Mouse (Mus musculus) liver, embryonic 12.5 days (tissue): ENCODE results near the gene Slc39a1. TPM values are rescaled to one million over a fixed set of nuclear protein-coding genes. Genes with fewer than 3 reads are reported as not detected.
"Not testable (repeated sequence)": the region's sequence is repeated elsewhere in the genome, so short reads cannot be mapped to it uniquely, and the experiment has no call there.

Experiments used
- ATAC-seq: fragments of 200-750 bp; cut with Nextera tagmentation; 2 replicates; pipeline ENCODE4 v1.8.0; 2017; ENCODE audit warnings: moderate number of reproducible peaks, mild to moderate bottlenecking, moderate library complexity
- H3K27ac ChIP-seq: fragments of 300-500 bp; sonication (generic); 2 replicates; pipeline ENCODE4 v1.5.1; 2016; ENCODE audit warnings: mild to moderate bottlenecking
- H3K27me3 ChIP-seq: fragments of 300-500 bp; sonication (generic); replicated peaks from 2 replicates; pipeline ENCODE4 v1.6.1; 2016; ENCODE audit warnings: mild to moderate bottlenecking, moderate library complexity
- H3K36me3 ChIP-seq: fragments of 300-500 bp; sonication (generic); 2 replicates; pipeline ENCODE4 v1.6.1; 2016; ENCODE audit warnings: mild to moderate bottlenecking, moderate library complexity
- H3K4me1 ChIP-seq: fragments of 300-500 bp; sonication (generic); 2 replicates; pipeline ENCODE4 v1.6.1; 2016
- H3K4me2 ChIP-seq: fragments of 300-500 bp; sonication (generic); 2 replicates; pipeline ENCODE4 v1.6.1; 2016; ENCODE audit warnings: mild to moderate bottlenecking, moderate library complexity
- H3K4me3 ChIP-seq: fragments of 300-500 bp; sonication (generic); 2 replicates; pipeline ENCODE4 v1.5.1; 2016; ENCODE audit warnings: mild to moderate bottlenecking, moderate library complexity
- H3K9ac ChIP-seq: fragments of 300-500 bp; sonication (generic); 2 replicates; pipeline ENCODE4 v1.6.1; 2016; ENCODE audit warnings: mild to moderate bottlenecking, moderate library complexity
- H3K9me3 ChIP-seq: fragments of 300-500 bp; sonication (generic); replicated peaks from 2 replicates; pipeline ENCODE4 v1.6.1; 2016; ENCODE audit warnings: mild to moderate bottlenecking, moderate library complexity
- WGBS: fragments of 180-500 bp; shearing (Covaris S2); methylation state at CpG from one replicate; pipeline ENCODE4 v1.1.7; 2016; ENCODE audit not compliant: insufficient replicate concordance; 5-methylcytosine and 5-hydroxymethylcytosine counted together
- polyA plus RNA-seq: library from polyadenylated mRNA; unstranded; fragments of >200 nt; fragmentation: Nextera tagmentation; extraction: Ambion mirVana; gene quantifications from 2 replicates; pipeline ENCODE4 v1.2.1, GENCODE M21; 2016

The Slc39a1 gene
- polyA plus RNA-seq, 1 experiment from 2014 or later: 33.1 TPM

DNA sequence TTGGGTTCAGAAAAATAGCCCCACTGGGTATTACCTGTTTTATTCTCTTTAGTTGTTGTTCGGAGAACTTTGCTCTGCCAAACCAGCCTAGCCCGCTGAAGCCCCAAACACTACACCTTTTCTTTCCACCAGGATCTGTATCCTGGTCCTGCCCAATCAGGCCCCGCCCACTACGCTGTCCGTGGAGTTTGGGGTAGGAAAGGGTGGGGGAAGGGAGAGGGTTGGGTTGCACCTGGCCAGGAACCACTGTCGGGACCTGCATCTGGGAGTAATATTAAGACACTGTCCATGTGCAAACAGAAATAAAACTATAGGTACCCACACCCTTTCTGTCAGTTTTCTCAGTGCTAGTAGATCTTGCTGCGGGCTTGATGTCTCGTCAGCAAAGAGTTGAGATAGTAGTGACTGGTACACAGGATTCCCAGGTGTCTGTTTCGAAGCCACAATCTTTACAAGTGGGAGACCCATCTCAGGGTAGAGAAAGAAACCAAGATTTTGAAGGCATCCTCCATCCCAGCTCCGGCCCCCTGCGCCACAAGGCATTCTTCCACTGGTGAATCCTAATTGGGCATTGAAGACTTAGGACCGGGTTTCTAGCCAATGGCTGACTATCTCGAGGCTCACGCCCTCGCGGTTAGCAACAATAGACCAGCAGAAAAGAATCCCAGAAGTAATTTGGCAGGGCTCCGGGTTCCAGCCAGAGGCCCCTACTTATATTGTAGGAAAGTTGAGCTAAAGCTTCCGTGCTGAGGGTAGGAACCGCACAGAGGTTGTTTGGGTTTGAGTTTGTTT lies 4.8 kb upstream of the Slc39a1 start, which contains the start of gene Creb3l4:
TSS of gene Creb3l4 (minus strand) at position 529 of the 792 bp plus-strand sequence.
- Histone ChIP-seq H3K36me3 (no peaks in the 10 kb centered on the region), H3K9me3 (no peaks in the 10 kb centered on the region), H3K9ac (no peak within 1 kb of the TSS), H3K27ac (no peak within 1 kb of the TSS), H3K4me1 (peaks cover 44% of the 10 kb centered on the region), H3K27me3 (no peaks in the 10 kb centered on the region), H3K4me3 (peak within 1 kb of the TSS; percentile 22), H3K4me2 (peak within 1 kb of the TSS; percentile 52)
- 23% methylated on average over 19 of the region's 19 CpGs for WGBS
- no peak for ATAC-seq

DNA sequence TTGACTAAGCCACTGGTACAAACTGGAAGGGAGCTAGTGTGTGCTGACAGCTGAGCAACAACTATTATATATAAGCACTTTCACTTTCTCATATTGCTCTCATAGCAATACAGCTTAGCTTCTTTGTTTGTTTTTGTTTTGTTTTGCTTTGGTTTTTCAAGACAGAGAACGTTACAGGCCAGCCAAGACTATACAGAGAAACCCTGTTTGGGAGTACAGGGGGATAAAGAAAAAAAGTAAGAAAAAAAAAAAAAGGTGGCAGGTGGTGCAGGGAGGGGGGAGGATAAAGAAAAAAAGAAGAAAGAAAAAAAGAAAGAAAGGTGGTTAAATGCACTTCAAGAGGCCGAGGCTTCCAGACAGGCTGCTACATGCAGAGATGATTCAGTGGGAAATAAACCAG lies 2.6 kb upstream of the Slc39a1 start:
- Histone ChIP-seq H3K4me1 (peaks cover 61% of the 10 kb centered on the region), H3K9me3 (no peaks in the 10 kb centered on the region), H3K27ac (no peak overlapping the region), H3K36me3 (peaks cover 2% of the 10 kb centered on the region; the same call in 1 of the 2 replicates), H3K4me2 (no peak overlapping the region), H3K9ac (no peak overlapping the region), H3K27me3 (no peaks in the 10 kb centered on the region), H3K4me3 (no peak overlapping the region)
- WGBS: 67% methylated on average over 2 of the region's 2 CpGs
- ATAC-seq: no peak

DNA sequence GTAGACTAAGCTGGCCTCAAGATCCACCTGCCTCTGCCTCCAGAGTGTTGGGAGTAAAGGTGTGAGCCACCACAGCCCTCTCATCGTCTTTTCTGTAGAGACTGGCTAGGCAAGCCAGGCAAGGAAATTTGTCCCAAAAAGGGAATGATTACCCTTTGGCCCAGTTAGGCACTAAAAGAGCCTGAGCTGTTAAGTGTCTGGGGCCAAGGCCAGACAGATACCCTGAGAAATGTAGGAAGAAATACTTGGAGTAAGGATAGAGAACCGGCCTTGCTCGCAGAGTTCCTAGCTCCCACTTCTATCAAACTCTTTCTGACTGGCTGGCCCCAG lies 377 bp upstream of the Slc39a1 start:
- ATAC-seq: peak; percentile 29
- Histone ChIP-seq H3K4me2 (peak overlapping the region; percentile 90), H3K4me3 (peak overlapping the region; percentile 72), H3K9ac (peak overlapping the region; percentile 78), H3K9me3 (no peaks in the 10 kb centered on the region), H3K4me1 (peaks cover 46% of the 10 kb centered on the region), H3K27me3 (no peaks in the 10 kb centered on the region), H3K27ac (peak overlapping the region; percentile 82), H3K36me3 (peaks cover 16% of the 10 kb centered on the region)
- WGBS: 4% methylated on average over 3 of the region's 3 CpGs

DNA sequence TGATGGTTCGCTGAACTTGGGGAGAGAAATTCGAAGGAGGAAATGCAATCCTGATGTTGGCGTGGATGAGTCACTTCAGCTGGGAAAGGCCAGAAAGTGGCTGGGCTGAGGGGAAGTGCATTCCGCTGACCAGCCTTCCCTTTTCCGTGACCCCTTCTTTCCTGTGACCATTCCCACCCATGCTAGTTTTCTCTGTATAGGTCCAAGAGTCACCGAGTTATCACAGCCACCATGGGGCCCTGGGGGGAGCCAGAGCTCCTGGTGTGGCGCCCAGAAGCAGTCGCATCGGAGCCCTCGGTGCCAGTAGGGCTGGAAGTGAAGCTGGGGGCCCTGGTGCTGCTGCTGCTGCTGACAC lies 751 bp downstream of the Slc39a1 start:
- ATAC-seq: no peak
- H3K9ac ChIP-seq: peak overlapping the region; percentile 78
- H3K36me3 ChIP-seq: peaks cover 16% of the 10 kb centered on the region
- peak overlapping the region; percentile 90 for H3K4me2 ChIP-seq
- H3K27ac ChIP-seq: peak overlapping the region; percentile 82
- no peaks in the 10 kb centered on the region for H3K27me3 ChIP-seq
- peak overlapping the region; percentile 72 for H3K4me3 ChIP-seq
- WGBS: 2% methylated on average over 10 of the region's 10 CpGs
- H3K9me3 ChIP-seq: no peaks in the 10 kb centered on the region
- peaks cover 40% of the 10 kb centered on the region for H3K4me1 ChIP-seq

DNA sequence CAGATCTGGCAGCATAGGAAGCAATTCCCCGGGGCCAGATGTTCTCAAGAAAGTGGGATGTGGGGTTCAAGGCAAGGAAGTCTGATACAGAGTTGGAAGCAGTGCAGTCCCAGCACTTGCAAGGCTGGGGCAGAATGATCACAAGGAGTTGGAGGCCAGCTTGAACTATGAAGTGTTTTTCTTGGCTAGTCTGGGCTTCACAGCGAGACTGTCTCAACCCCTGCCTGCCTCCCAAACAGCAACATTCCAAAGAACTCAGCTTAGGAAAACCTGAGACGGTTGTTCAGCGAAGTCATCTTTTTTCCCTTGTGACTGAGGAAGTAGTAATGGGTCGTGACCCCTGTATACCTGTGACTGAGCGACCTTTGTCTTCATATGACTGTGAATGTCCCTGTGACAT lies 2.8 kb downstream of the Slc39a1 start:
- no peak overlapping the region for H3K4me3 ChIP-seq
- ATAC-seq: no peak
- no peak overlapping the region for H3K9ac ChIP-seq
- no peak overlapping the region for H3K4me2 ChIP-seq
- peaks cover 49% of the 10 kb centered on the region for H3K4me1 ChIP-seq
- 82% methylated on average over 6 of the region's 6 CpGs for WGBS
- H3K36me3 ChIP-seq: peaks cover 16% of the 10 kb centered on the region
- H3K27me3 ChIP-seq: no peaks in the 10 kb centered on the region
- H3K27ac ChIP-seq: 0 out of 2 replicates have a peak overlapping the region, but pooled peaks have one; percentile 10
- no peaks in the 10 kb centered on the region for H3K9me3 ChIP-seq

DNA sequence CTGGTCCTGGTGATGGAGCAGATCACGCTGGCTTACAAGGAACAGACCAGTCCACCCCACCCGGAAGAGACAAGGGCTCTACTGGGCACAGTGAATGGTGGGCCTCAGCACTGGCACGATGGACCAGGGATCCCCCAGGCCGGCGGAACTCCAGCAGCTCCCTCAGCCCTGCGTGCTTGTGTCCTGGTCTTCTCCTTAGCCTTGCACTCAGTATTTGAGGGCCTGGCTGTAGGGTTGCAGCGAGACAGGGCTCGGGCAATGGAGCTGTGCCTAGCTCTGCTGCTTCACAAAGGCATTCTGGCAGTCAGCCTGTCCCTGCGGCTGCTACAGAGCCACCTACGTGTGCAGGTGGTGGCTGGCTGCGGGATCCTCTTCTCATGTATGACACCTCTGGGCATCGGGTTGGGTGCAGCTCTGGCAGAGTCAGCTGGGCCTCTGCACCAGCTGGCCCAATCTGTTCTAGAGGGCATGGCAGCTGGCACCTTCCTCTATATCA lies 3.8 kb downstream of the Slc39a1 start:
- H3K4me1 ChIP-seq: peaks cover 48% of the 10 kb centered on the region
- not testable (repeated sequence) for H3K4me2 ChIP-seq, H3K9ac ChIP-seq, H3K27me3 ChIP-seq, H3K4me3 ChIP-seq, H3K27ac ChIP-seq, ATAC-seq, H3K9me3 ChIP-seq
- WGBS: 80% methylated on average over 8 of the region's 12 CpGs
- peaks cover 18% of the 10 kb centered on the region for H3K36me3 ChIP-seq

DNA sequence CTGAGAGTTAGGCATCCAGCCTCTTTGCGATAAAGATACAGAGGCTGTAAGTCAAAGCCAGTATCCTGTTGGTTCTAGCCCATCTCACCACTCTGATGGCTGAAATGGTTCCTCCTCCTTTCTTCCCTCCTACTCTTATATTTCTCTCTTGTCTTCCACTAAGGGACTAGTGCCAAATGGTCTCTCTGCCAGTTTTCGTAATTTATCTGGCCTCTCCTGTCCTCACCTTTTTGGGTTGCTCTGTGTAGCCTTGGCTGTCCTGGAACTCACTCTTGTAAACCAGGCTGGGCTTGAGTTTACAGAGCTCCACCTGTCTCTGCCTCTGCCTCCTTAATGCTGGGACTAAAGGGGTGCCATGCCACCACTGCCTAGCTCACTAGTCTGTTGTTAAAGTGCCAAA lies 4.7 kb downstream of the Slc39a1 start:
- H3K4me3 ChIP-seq, H3K9ac ChIP-seq, H3K27me3 ChIP-seq, ATAC-seq, H3K4me2 ChIP-seq, H3K9me3 ChIP-seq, H3K27ac ChIP-seq: not testable (repeated sequence)
- peaks cover 27% of the 10 kb centered on the region for H3K36me3 ChIP-seq
- H3K4me1 ChIP-seq: peaks cover 44% of the 10 kb centered on the region
- WGBS: 88% methylated on average over 2 of the region's 2 CpGs

DNA sequence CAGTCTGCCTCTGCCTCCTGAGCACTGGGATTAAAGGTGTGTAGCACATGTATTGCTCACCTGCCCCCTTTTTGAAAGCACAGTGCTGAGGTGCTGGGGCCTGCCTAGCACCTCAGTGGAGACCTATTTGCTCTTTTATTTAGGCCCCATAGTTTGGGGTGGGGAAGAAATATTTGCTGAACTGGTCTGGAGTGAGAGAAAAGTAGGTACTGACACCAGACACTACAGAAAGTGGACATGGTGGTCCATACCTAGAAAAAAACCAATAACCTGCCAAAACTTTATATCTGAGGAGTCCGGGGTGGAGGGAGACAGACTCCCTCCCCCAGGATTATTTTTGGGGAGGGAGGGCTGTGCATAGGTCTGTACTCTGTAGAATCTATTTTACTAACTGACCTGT lies 5.2 kb downstream of the Slc39a1 start:
- peaks cover 32% of the 10 kb centered on the region for H3K36me3 ChIP-seq
- peaks cover 46% of the 10 kb centered on the region for H3K4me1 ChIP-seq
- ATAC-seq, H3K9me3 ChIP-seq, H3K27me3 ChIP-seq, H3K4me3 ChIP-seq, H3K9ac ChIP-seq: not testable (repeated sequence)
- peak overlapping the region; percentile 87; the same call in 1 of the 2 replicates for H3K4me2 ChIP-seq
- 60% methylated on average over 1 of the region's 1 CpGs for WGBS
- H3K27ac ChIP-seq: 0 out of 2 replicates have a peak overlapping the region, but pooled peaks have one; percentile 48

DNA sequence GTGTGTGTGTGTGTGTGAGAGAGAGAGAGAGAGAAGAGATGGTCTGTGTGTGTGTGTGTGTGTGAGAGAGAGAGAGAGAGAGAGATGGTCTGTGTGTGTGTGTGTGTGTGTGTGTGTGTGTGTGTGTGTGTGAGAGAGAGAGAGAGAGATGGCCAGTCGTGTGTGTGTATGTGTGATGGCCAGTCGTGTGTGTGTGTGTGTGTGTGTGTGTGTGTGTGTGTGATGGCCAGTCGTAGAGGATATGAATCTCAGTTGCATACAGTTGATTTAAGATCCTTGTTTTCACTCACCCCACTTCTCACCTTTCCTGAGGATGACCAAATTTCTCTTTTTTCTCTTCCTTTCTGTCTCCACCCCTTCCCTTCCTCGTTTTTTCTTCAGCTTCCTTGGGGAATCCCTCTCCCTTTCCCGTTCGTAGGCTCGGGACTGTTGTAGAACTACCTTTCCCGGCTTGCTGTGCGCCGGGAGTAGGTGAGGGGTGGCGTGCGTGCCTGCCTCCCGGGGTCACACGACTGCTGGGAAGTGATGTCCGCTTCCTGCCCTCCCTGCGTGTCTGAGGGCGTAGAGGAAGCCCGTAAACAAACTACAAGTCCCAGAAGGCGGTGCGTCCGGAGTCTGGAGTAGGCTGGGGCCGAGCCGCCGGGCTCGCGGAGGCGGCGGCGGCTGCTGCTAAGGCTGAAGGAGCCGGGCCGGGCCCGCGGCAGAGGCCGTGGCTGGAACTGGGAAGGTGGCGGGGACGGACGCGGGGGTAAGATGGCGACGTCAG lies 5.9 kb downstream of the Slc39a1 start, which contains the start of gene Crtc2:
TSS of gene Crtc2 (plus strand) at position 511 of the 766 bp plus-strand sequence.
- WGBS: under 1% methylated on average over 39 of the region's 40 CpGs
- peaks cover 39% of the 10 kb centered on the region for H3K36me3 ChIP-seq

DNA sequence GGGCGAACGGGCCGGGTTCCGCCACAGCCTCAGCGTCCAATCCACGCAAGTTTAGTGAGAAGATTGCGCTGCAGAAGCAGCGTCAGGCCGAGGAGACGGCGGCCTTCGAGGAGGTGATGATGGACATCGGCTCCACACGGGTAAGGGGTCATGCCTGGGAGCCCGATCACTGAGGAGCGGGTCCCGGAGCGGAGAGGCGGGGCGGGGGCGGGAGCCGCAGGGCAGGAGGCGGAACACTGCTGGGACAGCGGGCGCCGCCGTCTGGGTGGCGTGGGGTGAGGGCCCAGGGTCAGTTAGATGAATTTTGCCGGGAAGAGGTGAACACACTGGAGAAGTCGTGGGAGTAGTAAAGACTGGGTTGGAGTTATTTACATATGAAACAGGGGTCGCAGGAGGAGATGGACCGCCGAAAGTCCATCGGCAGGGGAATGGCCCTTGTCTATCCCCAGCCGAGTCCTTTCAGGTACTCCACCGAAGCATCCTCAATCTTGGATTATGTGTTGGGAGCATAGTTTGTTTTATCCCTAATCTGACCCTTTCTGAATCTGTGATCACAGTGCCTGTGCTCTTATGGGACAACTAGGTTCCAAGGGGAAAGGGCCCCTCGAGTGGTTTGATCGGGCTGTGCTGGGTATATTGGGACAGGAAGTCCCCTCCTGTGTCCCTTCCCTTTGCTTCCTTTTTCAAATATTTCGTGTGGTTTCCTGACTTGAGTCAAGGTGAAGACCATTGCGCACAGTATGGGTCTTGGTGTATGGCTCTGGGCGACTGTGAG lies 6.6 kb downstream of the Slc39a1 start:
- Histone ChIP-seq H3K4me2 (peak overlapping the region; percentile 87), H3K4me3 (peak overlapping the region; percentile 92), H3K9ac (peak overlapping the region; percentile 92), H3K36me3 (peaks cover 46% of the 10 kb centered on the region), H3K9me3 (no peaks in the 10 kb centered on the region), H3K27me3 (no peaks in the 10 kb centered on the region), H3K4me1 (peaks cover 37% of the 10 kb centered on the region), H3K27ac (peak overlapping the region; percentile 85)
- peak; percentile 72 for ATAC-seq
- WGBS: 1% methylated on average over 41 of the region's 41 CpGs

More for the DNA sequence above, 5.9 kb downstream of the Slc39a1 start, which contains the start of gene Crtc2:
- peak within 1 kb of the TSS; percentile 92 for H3K9ac ChIP-seq
- peak within 1 kb of the TSS; percentile 87 for H3K4me2 ChIP-seq
- no peaks in the 10 kb centered on the region for H3K27me3 ChIP-seq
- peaks cover 45% of the 10 kb centered on the region for H3K4me1 ChIP-seq
- peak within 1 kb of the TSS; percentile 92 for H3K4me3 ChIP-seq
- no peaks in the 10 kb centered on the region for H3K9me3 ChIP-seq
- peak; percentile 99 for ATAC-seq
- peak within 1 kb of the TSS; percentile 85 for H3K27ac ChIP-seq

DNA sequence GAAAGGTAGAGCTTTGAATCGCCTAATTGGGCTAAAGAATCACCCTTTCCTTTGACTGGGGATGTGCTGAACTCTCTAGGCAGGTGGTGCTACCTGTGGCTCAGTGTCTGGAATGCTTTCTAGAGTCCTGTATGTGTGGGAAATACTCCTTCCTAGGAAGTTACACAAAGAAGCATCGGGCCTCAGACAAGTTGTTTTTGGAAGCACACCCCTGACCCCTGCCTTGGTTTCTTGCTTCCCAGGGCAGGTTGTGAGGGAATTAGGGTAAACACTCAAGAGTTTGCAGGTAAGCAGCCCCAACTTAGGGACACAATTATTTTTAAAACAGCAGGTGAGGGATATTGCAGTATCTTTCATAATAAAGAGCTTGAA lies 7.2 kb downstream of the Slc39a1 start:
- Histone ChIP-seq H3K9me3 (no peaks in the 10 kb centered on the region), H3K27ac (peak overlapping the region; percentile 85; the same call in 1 of the 2 replicates), H3K4me3 (peak overlapping the region; percentile 92), H3K4me1 (peaks cover 33% of the 10 kb centered on the region), H3K36me3 (peaks cover 52% of the 10 kb centered on the region), H3K4me2 (peak overlapping the region; percentile 87), H3K27me3 (no peaks in the 10 kb centered on the region), H3K9ac (peak overlapping the region; percentile 92)
- WGBS: 21% methylated on average over 2 of the region's 2 CpGs
- ATAC-seq: no peak
